Mouse (Mus musculus) G1E (cell line): ENCODE results near the gene C2cd4c.

Experiments used
- CTCF ChIP-seq: IDR thresholded peaks from 2 replicates; pipeline ENCODE4 v1.5.1; 2012; ENCODE audit warnings: low read depth, low read length, inconsistent platforms, mixed read lengths
- POLR2AphosphoS5 ChIP-seq: IDR thresholded peaks from 2 replicates; pipeline ENCODE4 v1.6.1; 2012; ENCODE audit warnings: low read depth, low read length, inconsistent platforms; ENCODE audit not compliant: insufficient replicate concordance

DNA sequence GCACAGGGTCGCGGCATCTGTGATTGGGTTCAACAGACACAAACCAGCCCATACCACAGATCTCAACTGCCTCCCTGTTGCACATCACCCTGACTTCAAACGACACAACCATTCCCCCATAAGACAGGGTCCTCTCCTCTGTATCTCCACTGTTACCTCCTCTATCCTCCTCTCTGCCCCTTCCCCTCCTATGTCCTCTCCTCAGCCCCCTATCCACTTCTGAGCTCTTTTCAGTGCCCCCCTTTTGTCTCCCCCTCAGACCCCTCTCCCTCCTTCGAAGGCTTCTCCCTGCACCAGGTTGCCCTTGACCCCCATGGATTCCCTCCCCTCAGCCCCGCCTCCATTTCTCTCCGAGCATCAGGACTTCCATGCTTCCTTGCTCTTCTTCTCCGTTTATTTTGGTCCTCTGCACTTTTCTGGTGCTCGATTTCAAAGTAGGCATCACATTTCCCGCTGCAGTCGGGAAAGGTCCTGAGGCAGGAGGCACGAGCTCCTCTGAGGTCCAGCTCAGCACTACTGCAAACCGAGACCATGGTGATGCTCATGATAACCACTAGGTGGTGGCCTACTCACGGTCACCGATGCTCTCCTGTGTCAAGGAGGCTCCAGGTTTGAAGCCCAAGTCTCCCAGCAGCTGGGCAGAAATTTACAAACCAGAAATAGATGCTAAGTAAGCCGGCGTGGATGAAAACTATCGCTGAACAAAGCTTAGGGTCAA, 18.8 kb downstream of the C2cd4c start:
- 0 out of 2 replicates have a peak, but pooled peaks have one; percentile 11 for TF ChIP-seq CTCF
- TF ChIP-seq POLR2AphosphoS5: no peak
